11 mouse cellular contexts compared by ENCODE assay signal in genomic region chr3:149358570-149359193, GRCm38 (mm10).
A peak's percentile ranks its signal among the peaks of the same experiment; 100 is the strongest.
DNase-seq lines count a peak whose midpoint lies in the region; ATAC-seq and TF ChIP-seq lines count a peak whose summit lies in the region.
"Had no signal": no experiment of that assay in that cellular context is flagged by ENCODE, and none has a peak within 500 bp of the region (broad histone marks: within the 10 kb centered on the region; RNA-seq: fewer than 3 reads in every experiment).

No protein-coding gene starts in this region.

- H3K4me3 ChIP-seq in heart, embryonic 12.5 days = no peak overlapping the region
- H3K4me3 ChIP-seq in forebrain, embryonic 10.5 days = no peak overlapping the region
- H3K4me3 ChIP-seq in limb, embryonic 14.5 days (replicated peaks; ENCODE audit: low read length) = no peak overlapping the region
- no peak overlapping the region for H3K4me3 ChIP-seq in midbrain, embryonic 16.5 days (ENCODE audit: low read depth, low read length)
- H3K4me3 ChIP-seq: myocyte had no signal

- no peaks in the 10 kb centered on the region for H3K27me3 ChIP-seq in heart, embryonic 12.5 days (replicated peaks)
- no peaks in the 10 kb centered on the region; the same call in 1 of the 2 replicates for H3K27me3 ChIP-seq in forebrain, embryonic 10.5 days (ENCODE audit: poor library complexity, severe bottlenecking)
- no peaks in the 10 kb centered on the region for H3K27me3 ChIP-seq in limb, embryonic 14.5 days (ENCODE audit: control insufficient read depth, insufficient read depth, low read length)
- H3K27me3 ChIP-seq in midbrain, embryonic 16.5 days (ENCODE audit: control insufficient read depth, insufficient read depth, low read depth, low read length) = no peaks in the 10 kb centered on the region

- no peaks in the 10 kb centered on the region for H3K36me3 ChIP-seq in heart, embryonic 12.5 days
- H3K36me3 ChIP-seq in forebrain, embryonic 10.5 days (replicated peaks) = no peaks in the 10 kb centered on the region
- H3K36me3 ChIP-seq in limb, embryonic 14.5 days (ENCODE audit: control insufficient read depth, insufficient read depth, low read length) = no peaks in the 10 kb centered on the region
- no peaks in the 10 kb centered on the region for H3K36me3 ChIP-seq in midbrain, embryonic 16.5 days (ENCODE audit: control insufficient read depth, insufficient read depth, low read length)

- 51% methylated on average over 6 of the region's 6 CpGs for WGBS in heart, embryonic 12.5 days
- WGBS in forebrain, embryonic 10.5 days = 39% methylated on average over 6 of the region's 6 CpGs
- 16% methylated on average over 6 of the region's 6 CpGs for WGBS in limb, embryonic 14.5 days
- 17% methylated on average over 6 of the region's 6 CpGs for WGBS in midbrain, embryonic 16.5 days

- no peak overlapping the region for H3K27ac ChIP-seq in heart, embryonic 12.5 days (ENCODE audit: poor library complexity, severe bottlenecking)
- H3K27ac ChIP-seq in forebrain, embryonic 10.5 days = 0 out of 2 replicates have a peak overlapping the region, but pooled peaks have one; percentile 11
- H3K27ac ChIP-seq in limb, embryonic 14.5 days (replicated peaks; ENCODE audit: low read depth, low read length) = no peak overlapping the region; the same call in 1 of the 2 replicates
- peak overlapping the region; percentile 24; the same call in 1 of the 2 replicates for H3K27ac ChIP-seq in midbrain, embryonic 16.5 days (ENCODE audit: low read length)

- H3K9me3 ChIP-seq in heart, embryonic 12.5 days (replicated peaks) = no peaks in the 10 kb centered on the region
- H3K9me3 ChIP-seq in forebrain, embryonic 10.5 days = no peaks in the 10 kb centered on the region
- H3K9me3 ChIP-seq in limb, embryonic 14.5 days (ENCODE audit: control insufficient read depth, low read length) = no peaks in the 10 kb centered on the region
- no peaks in the 10 kb centered on the region for H3K9me3 ChIP-seq in midbrain, embryonic 16.5 days (replicated peaks; ENCODE audit: control insufficient read depth, low read length, poor library complexity, severe bottlenecking)

- no peak for ATAC-seq in heart, embryonic 12.5 days (ENCODE audit: insufficient number of reproducible peaks, low FRiP score)
- ATAC-seq in limb, embryonic 14.5 days (ENCODE audit: low FRiP score, low read depth) = peak; percentile 48; the same call in 1 of the 2 replicates
- ATAC-seq in midbrain, embryonic 16.5 days = 0 out of 2 replicates have a peak, but pooled peaks have one; percentile 49
- no peak for ATAC-seq in inflammation-experienced regulatory T-cells, adult 6 months

- DNase-seq in heart, adult 11 months = peak; percentile 44
- no peak for DNase-seq in forebrain, embryonic 10.5 days (ENCODE audit: extremely low spot score, low spot score)
- no peak for DNase-seq in limb, embryonic 14.5 days (ENCODE audit: low spot score)
- no peak for DNase-seq in embryo, embryonic 10 days (ENCODE audit: low spot score)
- no peak for DNase-seq in cerebellum, postnatal 36 days
- DNase-seq: gastrocnemius, postnatal 10 days; kidney, adult 2 months had no signal

- H3K4me2 ChIP-seq in heart, embryonic 12.5 days = no peak overlapping the region
- H3K4me2 ChIP-seq in limb, embryonic 14.5 days (replicated peaks; ENCODE audit: low read depth, low read length, severe bottlenecking) = 0 out of 2 replicates have a peak overlapping the region, but pooled peaks have one; percentile 9
- peak overlapping the region; percentile 17 for H3K4me2 ChIP-seq in midbrain, embryonic 16.5 days (ENCODE audit: low read length)

- H3K9ac ChIP-seq in heart, embryonic 12.5 days = no peak overlapping the region
- no peak overlapping the region for H3K9ac ChIP-seq in limb, embryonic 14.5 days (ENCODE audit: low read depth, low read length, severe bottlenecking)
- H3K9ac ChIP-seq in midbrain, embryonic 16.5 days (ENCODE audit: low read depth, low read length) = peak overlapping the region; percentile 7; the same call in 1 of the 2 replicates

- H3K4me1 ChIP-seq in heart, embryonic 12.5 days (replicated peaks) = peaks cover 13% of the 10 kb centered on the region
- H3K4me1 ChIP-seq in forebrain, embryonic 10.5 days = peaks cover 34% of the 10 kb centered on the region
- peaks cover 19% of the 10 kb centered on the region for H3K4me1 ChIP-seq in limb, embryonic 14.5 days (ENCODE audit: control insufficient read depth, insufficient read depth, low read length)
- H3K4me1 ChIP-seq in midbrain, embryonic 16.5 days (ENCODE audit: control insufficient read depth, insufficient read depth, low read length) = peaks cover 10% of the 10 kb centered on the region; the same call in 1 of the 2 replicates

- no peak for TF ChIP-seq POLR2A in limb, embryonic 14.5 days (IDR thresholded peaks at IDR 0.05; ENCODE audit: borderline replicate concordance, extremely low read depth, insufficient read depth, insufficient read length)

Comparison
In these comparisons a context has a peak if more than half of its experiments do, and no peak if none do; other contexts are left out.
1. ATAC-seq: peak in limb, embryonic 14.5 days (single experiment) and midbrain, embryonic 16.5 days (single experiment); none in heart, embryonic 12.5 days (single experiment) and inflammation-experienced regulatory T-cells, adult 6 months (single experiment).
2. H3K27ac ChIP-seq: peak in forebrain, embryonic 10.5 days (single experiment) and midbrain, embryonic 16.5 days (single experiment); none in heart, embryonic 12.5 days (single experiment) and limb, embryonic 14.5 days (single experiment).